In the genomic region with DNA sequence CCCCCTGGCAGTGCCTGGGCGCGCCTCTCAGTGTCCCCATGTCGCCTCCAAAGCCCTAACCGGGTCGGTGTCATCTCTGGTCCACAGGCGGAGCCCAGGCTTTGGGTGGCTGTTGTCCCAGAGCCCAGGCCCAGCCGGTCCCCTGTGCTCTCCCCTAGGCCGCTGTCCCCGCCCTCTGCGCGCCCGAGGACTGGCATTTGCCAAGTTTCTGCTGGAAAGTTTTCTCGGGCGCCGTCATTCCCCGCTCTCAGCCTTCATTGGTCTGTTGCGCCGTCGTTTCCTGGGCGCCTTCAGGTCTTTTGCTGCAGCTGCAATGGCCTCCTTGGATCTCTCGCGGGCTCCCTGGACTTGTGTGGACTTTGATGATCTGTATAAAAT, we compare ENCODE assay signal across 8 mouse cellular contexts. TPM values are rescaled to one million over a fixed set of nuclear protein-coding genes. Genes with fewer than 3 reads are reported as not detected.
A peak's percentile ranks its signal among the peaks of the same experiment; 100 is the strongest.
DNase-seq lines count a peak whose midpoint lies in the region; ATAC-seq and TF ChIP-seq lines count a peak whose summit lies in the region.

No protein-coding gene starts in this region.

- TF ChIP-seq CTCF in cortical plate, adult 2 months (IDR thresholded peaks at IDR 0.05; ENCODE audit: extremely low read depth, insufficient read depth, low read length) = no peak
- TF ChIP-seq CTCF in gastrocnemius, adult 2 months (IDR thresholded peaks at IDR 0.05) = no peak

- H3K9ac ChIP-seq in hindbrain, embryonic 15.5 days = peak overlapping the region; percentile 46

- no peaks in the 10 kb centered on the region for H3K36me3 ChIP-seq in hindbrain, embryonic 15.5 days

- ATAC-seq in hindbrain, embryonic 15.5 days (ENCODE audit: low FRiP score, low read depth) = peak; percentile 90

- 0 out of 2 replicates have a peak, but pooled peaks have one; percentile 27 for TF ChIP-seq POLR2A in cortical plate, adult 2 months (IDR thresholded peaks at IDR 0.05; ENCODE audit: extremely low read depth, insufficient read depth, low read length)

- peak overlapping the region; percentile 95 for H3K4me2 ChIP-seq in hindbrain, embryonic 15.5 days

- H3K4me3 ChIP-seq in cortical plate, adult 2 months (ENCODE audit: insufficient read depth, low read length) = peak overlapping the region; percentile 45
- peak overlapping the region; percentile 92 for H3K4me3 ChIP-seq in gastrocnemius, adult 2 months
- peak overlapping the region; percentile 48 for H3K4me3 ChIP-seq in hindbrain, embryonic 15.5 days

- no peaks in the 10 kb centered on the region for H3K9me3 ChIP-seq in hindbrain, embryonic 15.5 days

- DNase-seq in adipocyte (ENCODE audit: low spot score) = peak; percentile 90
- DNase-seq in gastrocnemius, adult 2 months = peak; percentile 94
- peak; percentile 50 for DNase-seq in left cerebral cortex, adult 8-10 months (ENCODE audit: low spot score in 2 of 2)
- DNase-seq in lung, postnatal 25 days (ENCODE audit: low spot score) = peak; percentile 91
- DNase-seq in right cerebral cortex, postnatal 10 days (ENCODE audit: low spot score in 2 of 2) = peak; percentile 79 to 81
- no peak for DNase-seq in T-cell, adult 2 months (ENCODE audit: low spot score)

- 0 out of 2 replicates have a peak, but pooled peaks cover 5% of the 10 kb centered on the region for H3K27me3 ChIP-seq in hindbrain, embryonic 15.5 days

- WGBS in hindbrain, embryonic 15.5 days = 0% methylated on average over 18 of the region's 22 CpGs

- intact Hi-C loops in gastrocnemius, adult 2 months (cut with DNase I) = no loop called here

- H3K27ac ChIP-seq in cortical plate, adult 2 months (ENCODE audit: insufficient read depth, low read length) = peak overlapping the region; percentile 56; the same call in 1 of the 2 replicates
- H3K27ac ChIP-seq in gastrocnemius, adult 2 months = peak overlapping the region; percentile 96
- peak overlapping the region; percentile 75 for H3K27ac ChIP-seq in hindbrain, embryonic 15.5 days (replicated peaks)

- no peaks in the 10 kb centered on the region for H3K4me1 ChIP-seq in cortical plate, adult 2 months (ENCODE audit: control insufficient read depth, insufficient read depth, low read length)
- H3K4me1 ChIP-seq in hindbrain, embryonic 15.5 days (replicated peaks) = peaks cover 16% of the 10 kb centered on the region

RNA-seq across cellular contexts. Expression of gene Parva, which starts 0.8 kb away (rescaled TPM):
- 44.7 and 45.0 TPM in 2 replicates for polyA plus RNA-seq in cortical plate, adult 2 months (2012; rRNA removed)
- 10 to 100 TPM; 10.9 to 17.0 TPM for total RNA-seq in gastrocnemius, adult 2 months (2021)
- polyA plus RNA-seq in hindbrain, embryonic 15.5 days (2015; fragmentation: Nextera tagmentation; extraction: Ambion mirVana) = 25.4 and 27.7 TPM in 2 replicates
- total RNA-seq in left cerebral cortex, adult 8-10 months (2022) = 10 to 100 TPM; 46.7 to 58.2 (median 53.1) TPM
